Mouse (Mus musculus) hindbrain, embryonic 11.5 days (tissue): ENCODE measurements around the gene Ppp1r13l. TPM values are rescaled to one million over a fixed set of nuclear protein-coding genes. Genes with fewer than 3 reads are reported as not detected.

ENCODE experiments used
- ATAC-seq: fragments of 200-750 bp; cut with Nextera tagmentation; 2 replicates; pipeline ENCODE4 v1.8.0; 2017; ENCODE audit warnings: mild to moderate bottlenecking, moderate TSS enrichment, moderate library complexity; ENCODE audit not compliant: low FRiP score
- DNase-seq: peaks from one replicate; pipeline ENCODE4 v3.0.0-alpha.2; 2015; ENCODE audit warnings: low spot score
- H3K27ac ChIP-seq: fragments of 300-500 bp; sonication (generic); 2 replicates; pipeline ENCODE4 v1.5.1; 2014; ENCODE audit warnings: mild to moderate bottlenecking, low read depth, low read length
- H3K27me3 ChIP-seq: fragments of 300-500 bp; sonication (generic); 2 replicates; pipeline ENCODE4 v1.6.1; 2014; ENCODE audit warnings: mild to moderate bottlenecking, low read length, moderate library complexity, mixed read lengths; ENCODE audit not compliant: control insufficient read depth, insufficient read depth
- H3K36me3 ChIP-seq: fragments of 300-500 bp; sonication (generic); 2 replicates; pipeline ENCODE4 v1.6.1; 2014; ENCODE audit warnings: mild to moderate bottlenecking, low read length, moderate library complexity, mixed read lengths; ENCODE audit not compliant: control insufficient read depth, insufficient read depth
- H3K4me1 ChIP-seq: fragments of 300-500 bp; sonication (generic); replicated peaks from 2 replicates; pipeline ENCODE4 v1.6.1; 2014; ENCODE audit warnings: low read length, mixed read lengths; ENCODE audit not compliant: control insufficient read depth, insufficient read depth
- H3K4me2 ChIP-seq: fragments of 300-500 bp; sonication (generic); replicated peaks from 2 replicates; pipeline ENCODE4 v1.6.1; 2014; ENCODE audit warnings: mild to moderate bottlenecking, low read depth, low read length
- H3K4me3 ChIP-seq: fragments of 300-500 bp; sonication (generic); 2 replicates; pipeline ENCODE4 v1.5.1; 2014; ENCODE audit warnings: low read depth, low read length
- H3K9ac ChIP-seq: fragments of 300-500 bp; sonication (generic); 2 replicates; pipeline ENCODE4 v1.6.1; 2014; ENCODE audit warnings: low read depth, low read length
- H3K9me3 ChIP-seq: fragments of 300-500 bp; sonication (generic); 2 replicates; pipeline ENCODE4 v1.6.1; 2016; ENCODE audit warnings: low read length; ENCODE audit not compliant: control insufficient read depth
- WGBS: fragments of 180-500 bp; shearing (Covaris S2); extraction: QIAGEN DNeasy Blood & Tissue Kit; methylation state at CpG from one replicate; pipeline ENCODE4 v1.1.7; 2014; 5-methylcytosine and 5-hydroxymethylcytosine counted together
- polyA plus RNA-seq: library from polyadenylated mRNA; unstranded; fragments of >200 nt; fragmentation: Nextera tagmentation; extraction: Ambion mirVana; gene quantifications from 2 replicates; pipeline ENCODE4 v1.2.1, GENCODE M21; 2014

The Ppp1r13l gene
- polyA plus RNA-seq, 1 experiment from 2014 or later: 5.0 TPM

GRCm38 (mm10) chr7:19365376-19365775, 5.8 kb downstream of the Ppp1r13l start:
- H3K9ac ChIP-seq: no peak overlapping the region
- H3K27me3 ChIP-seq: peaks cover 4% of the 10 kb centered on the region
- DNase-seq (no peak), ATAC-seq (no peak)
- WGBS: 77% methylated on average over 4 of the region's 4 CpGs
- H3K4me2 ChIP-seq: no peak overlapping the region
- no peak overlapping the region for H3K4me3 ChIP-seq
- H3K36me3 ChIP-seq: no peaks in the 10 kb centered on the region
- peaks cover 9% of the 10 kb centered on the region; the same call in 1 of the 2 replicates for H3K4me1 ChIP-seq
- H3K27ac ChIP-seq: no peak overlapping the region
- no peaks in the 10 kb centered on the region for H3K9me3 ChIP-seq

DNA sequence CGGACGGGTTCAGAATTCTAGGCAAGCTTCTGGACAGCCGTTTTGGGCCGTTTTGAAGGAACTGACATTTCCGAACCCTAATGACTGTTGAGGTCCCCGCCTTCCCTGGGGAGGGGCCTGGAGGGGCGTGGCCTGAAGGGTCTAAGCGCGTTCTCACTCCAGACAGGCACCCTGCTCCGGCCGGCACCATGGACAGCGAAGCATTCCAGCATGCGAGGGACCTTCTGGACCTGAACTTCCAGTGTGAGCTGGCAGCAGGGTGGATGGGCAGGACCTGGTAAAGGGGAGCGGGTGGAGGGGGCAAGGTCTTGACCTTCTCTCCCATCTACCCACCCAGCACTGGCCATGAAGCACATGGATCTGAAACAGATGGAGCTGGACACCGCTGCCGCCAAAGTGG, 8.8 kb downstream of the Ppp1r13l start:
- ATAC-seq (no peak), DNase-seq (no peak)
- H3K4me2 ChIP-seq: no peak overlapping the region
- H3K4me3 ChIP-seq: no peak overlapping the region
- H3K27me3 ChIP-seq: no peaks in the 10 kb centered on the region; the same call in 1 of the 2 replicates
- H3K36me3 ChIP-seq: no peaks in the 10 kb centered on the region
- 21% methylated on average over 16 of the region's 16 CpGs for WGBS
- H3K9ac ChIP-seq: no peak overlapping the region
- no peaks in the 10 kb centered on the region for H3K4me1 ChIP-seq
- H3K27ac ChIP-seq: no peak overlapping the region
- H3K9me3 ChIP-seq: no peaks in the 10 kb centered on the region

GRCm38 (mm10) chr7:19369823-19370425, 10.4 kb downstream of the Ppp1r13l start:
- Histone ChIP-seq H3K27me3 (no peaks in the 10 kb centered on the region; the same call in 1 of the 2 replicates), H3K9ac (peak overlapping the region; percentile 53), H3K9me3 (no peaks in the 10 kb centered on the region), H3K27ac (no peak overlapping the region), H3K36me3 (no peaks in the 10 kb centered on the region), H3K4me1 (no peaks in the 10 kb centered on the region), H3K4me3 (peak overlapping the region; percentile 25), H3K4me2 (peak overlapping the region; percentile 65)
- ATAC-seq (peak; percentile 84), DNase-seq (peak; percentile 85)
- WGBS: 10% methylated on average over 46 of the region's 46 CpGs

GRCm38 (mm10) chr7:19373367-19373766, 13.8 kb downstream of the Ppp1r13l start:
- ATAC-seq (no peak), DNase-seq (no peak)
- Histone ChIP-seq H3K27me3 (no peaks in the 10 kb centered on the region; the same call in 1 of the 2 replicates), H3K27ac (no peak overlapping the region), H3K4me1 (no peaks in the 10 kb centered on the region), H3K36me3 (no peaks in the 10 kb centered on the region), H3K4me2 (no peak overlapping the region), H3K9me3 (no peaks in the 10 kb centered on the region), H3K9ac (no peak overlapping the region), H3K4me3 (no peak overlapping the region)
- WGBS: 88% methylated on average over 2 of the region's 2 CpGs

DNA sequence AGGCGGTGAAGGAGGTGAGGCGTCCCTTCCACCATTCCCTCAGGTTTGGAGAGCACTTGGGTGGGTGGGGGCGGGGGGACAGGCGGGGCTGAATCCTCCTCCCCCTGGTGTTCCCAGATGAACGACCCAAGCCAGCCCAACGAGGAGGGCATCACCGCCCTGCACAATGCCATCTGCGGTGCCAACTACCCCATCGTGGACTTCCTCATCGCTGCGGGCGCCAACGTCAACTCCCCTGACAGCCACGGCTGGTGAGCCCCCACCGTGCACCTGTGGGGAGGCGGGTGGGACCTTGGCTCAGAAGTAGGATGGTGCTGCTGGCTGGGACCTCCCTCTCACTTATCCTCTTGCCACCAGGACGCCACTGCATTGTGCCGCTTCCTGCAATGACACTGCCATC, 15.8 kb downstream of the Ppp1r13l start:
- Histone ChIP-seq H3K4me1 (no peaks in the 10 kb centered on the region), H3K9me3 (no peaks in the 10 kb centered on the region), H3K36me3 (no peaks in the 10 kb centered on the region), H3K27me3 (no peaks in the 10 kb centered on the region), H3K9ac (no peak overlapping the region), H3K4me2 (no peak overlapping the region), H3K4me3 (no peak overlapping the region), H3K27ac (no peak overlapping the region)
- no peak for DNase-seq
- 75% methylated on average over 15 of the region's 18 CpGs for whole genome bisulfite sequencing
- no peak for ATAC-seq

DNA sequence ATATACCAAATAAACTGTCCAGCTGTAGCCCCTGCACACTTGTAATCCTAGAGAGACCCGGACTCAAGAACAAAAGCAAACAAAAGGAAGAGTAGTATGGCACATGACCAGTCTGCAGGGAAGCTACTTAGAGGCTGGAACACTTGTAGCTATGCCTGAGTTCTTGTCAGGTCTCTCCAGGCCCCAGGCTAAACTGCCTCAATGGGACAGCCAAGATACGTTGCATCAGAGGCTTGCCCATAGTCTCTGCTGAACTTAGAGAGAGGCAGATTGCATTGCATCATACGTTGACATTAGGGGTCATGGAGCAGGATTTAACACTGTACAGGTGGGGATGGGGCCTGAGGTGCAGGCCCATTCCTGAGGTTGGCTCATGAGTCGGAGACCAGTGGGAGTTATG, 16.5 kb downstream of the Ppp1r13l start:
- no peak overlapping the region for H3K9ac ChIP-seq
- H3K4me2 ChIP-seq: no peak overlapping the region
- no peaks in the 10 kb centered on the region for H3K4me1 ChIP-seq
- H3K4me3 ChIP-seq: no peak overlapping the region
- ATAC-seq: no peak
- H3K36me3 ChIP-seq: no peaks in the 10 kb centered on the region
- H3K27me3 ChIP-seq: no peaks in the 10 kb centered on the region
- WGBS: 87% methylated on average over 4 of the region's 4 CpGs
- H3K27ac ChIP-seq: no peak overlapping the region
- no peaks in the 10 kb centered on the region for H3K9me3 ChIP-seq
- DNase-seq: no peak

- Histone ChIP-seq H3K9ac (no peak overlapping the region), H3K4me2 (no peak overlapping the region), H3K4me3 (no peak overlapping the region), H3K27me3 (no peaks in the 10 kb centered on the region), H3K9me3 (no peaks in the 10 kb centered on the region), H3K4me1 (peaks cover 2% of the 10 kb centered on the region; the same call in 1 of the 2 replicates), H3K27ac (no peak overlapping the region), H3K36me3 (no peaks in the 10 kb centered on the region)
- ATAC-seq: no peak
- WGBS: 77% methylated on average over 8 of the region's 8 CpGs
- no peak for DNase-seq
Measured at GRCm38 (mm10) chr7:19378049-19378448, 18.5 kb downstream of the Ppp1r13l start.

GRCm38 (mm10) chr7:19381377-19382165, 22.0 kb downstream of the Ppp1r13l start, which contains the start of gene Ercc2:
Gene Ercc2, plus strand, starts transcription at chr7:19382010.
- Histone ChIP-seq H3K9me3 (no peaks in the 10 kb centered on the region), H3K4me2 (peak within 1 kb of the TSS; percentile 69), H3K4me1 (peaks cover 2% of the 10 kb centered on the region; the same call in 1 of the 2 replicates), H3K4me3 (peak within 1 kb of the TSS; percentile 96), H3K27me3 (no peaks in the 10 kb centered on the region), H3K36me3 (peaks cover 6% of the 10 kb centered on the region), H3K9ac (peak within 1 kb of the TSS; percentile 79), H3K27ac (0 out of 2 replicates have a peak within 1 kb of the TSS, but pooled peaks have one; percentile 27)
- DNase-seq (peak; percentile 100), ATAC-seq (peak; percentile 97)
- 7% methylated on average over 39 of the region's 48 CpGs for WGBS
